Mouse (Mus musculus) left cerebral cortex, adult 18-20 months (tissue): ENCODE measurements around the gene Lca5. TPM values are rescaled to one million over a fixed set of nuclear protein-coding genes. Genes with fewer than 3 reads are reported as not detected.

Source experiments
- DNase-seq, 2 experiments: peaks; one replicate each; pipeline ENCODE4 v3.0.0; 2021 to 2022; ENCODE audit warnings: low spot score in 2 of 2, mixed read lengths in 1 of 2
- long read RNA-seq, 2 experiments: library from polyadenylated mRNA; stranded (forward); transcript quantifications; one replicate each; pipeline ENCODE4 v2.0.0; 2021
- total RNA-seq, 2 experiments: library from RNA; stranded (reverse); gene quantifications; 2 replicates each; pipeline ENCODE4 v1.2.3; 2021

Lca5 gene
- total RNA-seq, result 10 to 100 TPM; 13.4 to 18.6 TPM
- long read RNA-seq, experiment 1, partial matches to known transcripts, result 0 of 2 reads
- long read RNA-seq, experiment 1, other reads (novel, unspliced or antisense), result 2 of 2 reads
- long read RNA-seq, experiment 2, partial matches to known transcripts, result 0 of 2 reads
- long read RNA-seq, experiment 2, other reads (novel, unspliced or antisense), result 2 of 2 reads

- peak; percentile 92 to 96 for DNase-seq
Observed at GRCm38 (mm10) chr9:83440392-83441357, at the start of gene Lca5. Gene Lca5, minus strand, starts transcription at chr9:83441127.

DNA sequence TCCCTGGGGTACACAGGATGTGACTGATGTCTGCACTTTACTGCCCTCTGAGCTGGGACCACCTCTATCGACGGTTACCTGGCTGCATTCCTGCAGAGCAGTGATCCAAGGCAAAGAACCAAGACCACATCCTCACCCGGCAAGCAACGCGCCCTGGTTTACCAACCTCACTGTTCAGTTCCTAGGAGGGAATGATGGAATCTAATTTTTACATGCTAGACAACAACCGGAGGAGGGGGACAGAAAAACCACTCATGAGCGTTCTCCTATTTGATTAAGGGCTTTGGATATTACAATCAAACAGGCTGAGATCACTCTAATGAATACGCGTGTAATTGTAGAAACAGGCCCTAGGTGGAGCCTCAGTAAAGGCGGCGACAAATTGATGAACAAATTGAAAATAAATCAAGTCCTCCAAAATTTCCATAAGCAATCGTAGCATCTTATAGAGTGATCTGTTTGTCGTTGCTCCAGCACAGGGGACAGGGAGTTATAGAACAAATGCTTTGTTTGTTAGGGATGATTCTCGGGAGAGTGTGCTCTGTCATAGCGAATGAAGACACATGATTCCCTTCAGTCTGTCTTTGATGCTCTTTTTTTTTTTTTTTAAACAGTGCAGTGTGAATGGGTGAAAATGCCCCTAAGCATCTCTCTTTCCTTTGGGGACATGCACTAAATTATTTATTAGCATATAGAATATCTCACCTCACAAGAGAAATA lies 47.7 kb upstream of the Lca5 start:
- peak; percentile 5 to 12 for DNase-seq

DNA sequence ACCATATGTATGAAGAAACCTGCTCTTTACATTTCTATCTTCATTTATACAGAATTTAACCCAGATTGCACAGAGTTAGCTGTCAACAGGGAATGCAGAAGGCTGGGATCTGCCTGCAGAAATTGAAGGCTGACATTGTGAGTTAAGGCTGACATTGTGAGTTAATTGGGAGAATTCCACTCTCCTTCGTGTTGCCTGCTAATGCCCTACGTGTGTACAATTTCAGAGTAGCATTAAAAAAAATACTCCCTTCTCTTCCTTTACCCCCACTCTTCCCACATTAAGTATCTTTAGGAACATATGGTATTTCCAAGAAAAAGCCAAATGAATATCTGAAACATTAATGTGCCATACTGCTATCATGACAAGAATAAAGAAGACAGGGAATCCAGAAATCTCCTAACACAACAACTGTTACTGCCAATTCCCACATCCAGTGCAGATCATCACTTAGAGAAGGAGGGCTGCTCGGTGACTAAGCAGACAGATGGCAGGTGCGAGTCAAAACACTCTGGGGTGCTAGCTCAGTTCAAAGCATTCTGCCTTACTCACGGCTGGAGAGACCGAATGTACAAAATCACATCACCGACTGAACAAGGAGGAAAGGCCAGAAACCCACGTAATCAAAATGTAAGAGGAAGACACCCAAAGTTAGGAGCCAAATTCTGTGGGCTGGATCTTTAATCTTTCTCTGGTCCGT lies 47.0 kb upstream of the Lca5 start:
- peak; percentile 62 to 68 for DNase-seq

GRCm38 (mm10) chr9:83485966-83486365 lies 45.0 kb upstream of the Lca5 start:
- no peak for DNase-seq

GRCm38 (mm10) chr9:83485357-83485756 lies 44.4 kb upstream of the Lca5 start:
- DNase-seq, result no peak

GRCm38 (mm10) chr9:83483419-83483818 lies 42.5 kb upstream of the Lca5 start:
- DNase-seq, result no peak

GRCm38 (mm10) chr9:83482176-83482949 lies 41.4 kb upstream of the Lca5 start:
- no peak for DNase-seq

DNA sequence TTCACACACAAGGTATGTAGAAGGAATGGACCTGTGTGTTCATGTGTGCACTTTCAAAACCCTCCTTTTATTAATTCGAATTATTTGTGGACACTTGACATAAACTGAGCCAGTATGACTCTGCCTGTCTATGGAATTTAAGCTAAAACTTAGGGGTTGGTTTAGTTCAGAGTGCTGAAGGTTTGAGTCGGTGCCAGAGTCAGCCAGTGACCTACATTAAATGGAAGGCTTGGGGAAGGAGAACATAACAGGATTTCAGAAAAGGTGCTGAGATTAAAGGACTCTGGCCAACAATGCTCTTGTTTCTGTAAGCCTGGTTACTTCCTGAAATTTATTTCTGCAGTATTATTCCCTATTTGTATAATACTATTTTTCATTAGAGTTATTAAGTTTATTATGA lies 28.9 kb upstream of the Lca5 start:
- no peak for DNase-seq

DNA sequence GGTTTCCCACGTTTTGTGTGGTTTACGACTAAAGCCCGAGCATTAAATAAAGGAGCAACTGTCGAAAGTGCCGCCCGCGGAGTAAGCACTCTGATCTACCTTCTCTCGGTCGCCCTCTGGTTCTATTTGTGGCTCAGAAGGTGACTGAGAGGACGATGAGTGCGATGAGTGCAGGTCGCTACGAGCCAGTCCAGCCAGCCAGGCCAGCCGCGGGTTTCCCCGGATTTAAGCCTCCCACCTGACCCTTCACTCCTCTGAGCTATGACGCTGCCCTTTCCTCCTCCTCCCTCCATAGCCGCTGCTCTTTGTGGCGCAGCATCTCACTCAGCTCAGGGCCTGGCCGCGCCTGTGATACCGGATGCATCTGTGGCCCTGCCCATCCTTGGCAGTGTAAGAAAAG lies 6.8 kb upstream of the Lca5 start:
- DNase-seq, result peak; percentile 28 to 57

DNA sequence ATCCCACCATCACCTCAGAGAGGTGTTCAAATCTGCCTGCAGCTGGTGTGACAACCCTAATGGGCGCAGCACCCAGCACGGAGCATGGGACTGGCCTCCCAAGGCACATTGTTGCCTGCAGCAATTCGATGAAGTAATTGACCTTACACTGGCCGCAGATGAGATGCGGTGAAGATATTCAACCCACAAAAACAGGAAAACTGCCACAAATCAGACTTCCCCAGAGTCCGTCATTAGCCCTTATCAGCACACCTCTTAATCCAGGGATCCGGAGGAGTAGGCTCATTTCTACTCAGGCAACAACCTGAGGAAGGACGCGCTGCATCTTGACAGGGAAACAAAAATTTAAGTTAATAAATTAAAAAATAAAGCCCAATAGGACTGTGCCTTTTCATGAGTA lies 6.2 kb upstream of the Lca5 start:
- no peak for DNase-seq

GRCm38 (mm10) chr9:83437621-83438020 lies 3.3 kb downstream of the Lca5 start:
- DNase-seq, result no peak

DNA sequence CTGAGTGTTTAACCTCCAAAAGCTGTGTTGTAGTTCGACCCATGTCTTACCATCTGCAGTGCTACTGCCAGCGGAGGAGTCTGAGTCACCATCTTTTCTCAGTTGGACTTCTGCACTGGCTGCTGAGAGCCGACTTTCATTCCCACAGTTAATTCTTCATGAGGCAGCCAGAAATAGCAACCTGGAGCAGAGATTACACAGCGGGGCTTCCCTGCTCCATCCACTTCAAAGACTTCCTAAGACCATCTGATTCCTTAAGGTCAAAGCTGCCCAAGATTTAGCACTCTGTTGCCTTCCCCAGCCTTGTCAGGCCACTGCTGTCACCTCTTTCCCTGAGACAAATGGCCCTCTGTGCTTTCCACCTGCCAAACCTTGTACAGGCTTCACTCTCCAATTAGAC lies 6.4 kb downstream of the Lca5 start:
- peak; percentile 32 to 39 for DNase-seq

- DNase-seq, result no peak
Observed at GRCm38 (mm10) chr9:83433661-83434060, 7.3 kb downstream of the Lca5 start.

- no peak for DNase-seq
Observed at GRCm38 (mm10) chr9:83427926-83428325, 13.0 kb downstream of the Lca5 start.

DNA sequence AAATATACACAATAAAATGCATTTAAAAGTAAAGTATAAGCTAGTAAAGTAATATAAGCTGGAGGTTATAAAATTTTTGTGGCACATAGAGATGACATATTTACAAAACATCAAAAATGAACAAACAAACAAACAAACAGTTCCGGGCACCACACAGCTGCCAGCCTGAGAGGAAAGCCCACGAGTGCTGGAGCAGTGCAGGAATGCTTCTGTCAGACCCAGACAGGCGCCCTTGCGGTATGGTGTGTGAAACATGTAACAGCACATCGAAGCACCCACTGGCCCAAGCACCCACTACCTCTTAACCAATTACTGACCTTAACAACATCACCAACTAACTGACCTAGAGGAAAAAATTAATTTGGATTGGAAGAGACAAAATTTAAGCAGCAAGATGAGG lies 22.0 kb downstream of the Lca5 start:
- no peak for DNase-seq

DNA sequence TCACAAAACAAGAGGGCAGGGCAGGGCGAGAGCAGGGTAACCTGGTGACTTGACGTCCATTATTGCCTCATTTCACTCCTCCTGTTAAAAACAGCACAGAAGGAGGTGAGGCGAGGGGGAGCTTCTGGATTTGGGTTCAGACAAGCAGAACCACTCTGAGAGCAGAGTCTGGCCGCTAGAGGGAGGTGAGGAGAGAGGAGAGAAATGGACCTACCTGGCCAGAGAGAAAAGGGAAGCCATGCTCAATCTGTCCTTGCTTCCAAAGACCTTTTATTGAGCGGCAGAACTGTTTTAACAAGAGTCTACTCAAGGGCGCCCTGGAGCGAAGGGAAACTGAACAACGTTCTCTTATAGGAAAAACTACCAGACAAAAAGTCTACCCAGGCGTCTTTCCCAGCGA lies 27.9 kb downstream of the Lca5 start:
- peak in 1 of 2 experiments; percentile 36 for DNase-seq

GRCm38 (mm10) chr9:83405150-83405549 lies 35.8 kb downstream of the Lca5 start:
- DNase-seq, result no peak

DNA sequence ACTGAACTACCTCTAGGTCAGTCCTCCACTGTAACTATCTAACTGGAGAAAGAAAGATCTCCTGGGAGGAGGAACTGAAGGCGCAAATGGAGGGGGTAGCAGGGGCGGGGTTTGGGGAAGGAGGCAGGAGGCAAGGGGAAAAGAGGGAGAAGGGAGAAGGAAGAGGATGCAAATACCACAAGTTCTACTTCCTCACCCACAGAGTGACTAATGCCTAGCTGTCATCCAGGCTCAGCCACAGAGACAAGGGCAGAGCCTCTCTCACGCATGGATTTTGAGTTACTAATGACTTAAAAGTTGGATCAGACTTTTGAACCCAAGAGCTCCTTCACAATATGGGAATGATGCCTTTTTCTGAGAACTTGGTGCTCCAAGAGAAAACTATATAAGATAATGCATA lies 40.1 kb downstream of the Lca5 start:
- DNase-seq, result no peak

- no peak for DNase-seq
Observed at GRCm38 (mm10) chr9:83399414-83399813, 41.5 kb downstream of the Lca5 start.

DNA sequence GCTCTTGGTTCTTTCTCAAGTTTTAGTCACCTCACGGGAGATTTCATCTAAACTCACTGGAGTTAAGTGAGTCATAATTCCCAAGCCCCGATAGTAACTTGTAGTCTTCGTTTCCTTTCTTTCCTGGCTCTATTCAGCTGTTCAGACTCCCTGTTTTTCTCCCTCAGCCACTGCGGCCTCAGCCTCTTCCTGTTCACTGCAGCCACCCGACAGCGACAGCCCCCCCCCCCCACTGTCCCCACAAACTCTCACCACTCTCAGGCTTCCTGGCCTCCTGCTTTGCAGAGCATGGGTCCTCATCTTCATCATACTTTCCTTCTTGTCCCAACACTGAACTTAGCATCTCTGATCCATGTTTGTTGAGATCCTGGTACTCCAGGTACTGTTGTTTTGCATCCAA lies 42.7 kb downstream of the Lca5 start:
- no peak for DNase-seq
